In the genomic region with DNA sequence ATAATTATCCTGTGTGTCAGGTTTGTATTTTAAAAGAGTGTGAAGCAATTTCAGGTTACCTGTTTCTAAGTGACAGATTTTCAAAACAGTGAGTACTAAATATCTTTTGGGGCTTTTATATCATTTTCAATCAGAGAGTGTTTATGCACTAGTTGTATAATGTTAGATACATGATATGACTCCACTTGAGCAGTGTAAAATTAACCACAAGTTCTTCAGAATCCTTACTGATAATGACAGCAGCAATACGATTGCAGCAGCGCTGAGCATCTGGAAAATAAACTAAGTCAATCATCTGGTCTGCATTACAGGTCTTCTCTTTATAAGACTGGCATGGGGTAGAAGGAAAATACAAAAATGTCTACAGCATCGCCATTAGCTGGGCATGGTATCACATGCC, we compare ENCODE assay signal across 22 mouse cellular contexts.
"Had no signal": no experiment of that assay in that cellular context is flagged by ENCODE, and none has a peak within 500 bp of the region (broad histone marks: within the 10 kb centered on the region; RNA-seq: fewer than 3 reads in every experiment).

No protein-coding gene starts in this region.

- H3K4me2 ChIP-seq: heart, embryonic 12.5 days; hindbrain, embryonic 12.5 days; hindbrain, embryonic 14.5 days; intestine, embryonic 15.5 days; kidney, embryonic 15.5 days; limb, embryonic 12.5 days; liver, embryonic 13.5 days had no signal

- H3K4me3 ChIP-seq: gastrocnemius, adult 2 months; heart, embryonic 10.5 days; heart, embryonic 12.5 days; hindbrain, embryonic 10.5 days; hindbrain, embryonic 12.5 days; intestine, embryonic 15.5 days; kidney, embryonic 15.5 days; limb, embryonic 10.5 days; limb, embryonic 12.5 days; liver, embryonic 13.5 days had no signal

- H3K36me3 ChIP-seq: heart, embryonic 10.5 days; heart, embryonic 12.5 days; hindbrain, embryonic 12.5 days; intestine, embryonic 15.5 days had no signal

- DNase-seq: gastrocnemius, adult 2 months; gastrocnemius, postnatal 10 days; gastrocnemius, postnatal 25 days; heart, adult 18-20 months; heart, postnatal 10 days; heart, postnatal 4 days; kidney, postnatal 14 days; layer of hippocampus, adult 9-11 months; layer of hippocampus, postnatal 36 days; liver, embryonic 13.5 days had no signal

- H3K9ac ChIP-seq: heart, embryonic 12.5 days; hindbrain, embryonic 12.5 days; hindbrain, embryonic 14.5 days; intestine, embryonic 15.5 days; kidney, embryonic 15.5 days; limb, embryonic 12.5 days; liver, embryonic 13.5 days had no signal

- H3K27ac ChIP-seq: gastrocnemius, adult 2 months; heart, embryonic 10.5 days; hindbrain, embryonic 10.5 days; hindbrain, embryonic 12.5 days; hindbrain, embryonic 14.5 days; intestine, embryonic 15.5 days; kidney, embryonic 15.5 days; kidney, postnatal 0 days; limb, embryonic 10.5 days; limb, embryonic 12.5 days; liver, embryonic 13.5 days had no signal

- ATAC-seq: hindbrain, embryonic 16.5 days; inflammation-experienced regulatory T-cells, adult 6 months had no signal

- H3K27me3 ChIP-seq: heart, embryonic 12.5 days; hindbrain, embryonic 12.5 days; intestine, embryonic 15.5 days; kidney, embryonic 15.5 days; limb, embryonic 12.5 days; liver, embryonic 13.5 days had no signal

- H3K9me3 ChIP-seq: heart, embryonic 10.5 days; heart, embryonic 12.5 days; hindbrain, embryonic 10.5 days; hindbrain, embryonic 12.5 days; intestine, embryonic 15.5 days; kidney, embryonic 15.5 days; limb, embryonic 10.5 days; limb, embryonic 12.5 days; liver, embryonic 13.5 days had no signal
